Mouse (Mus musculus) heart, embryonic 16.5 days (tissue): ENCODE data around the gene Zmynd8. TPM values are rescaled to one million over a fixed set of nuclear protein-coding genes. Genes with fewer than 3 reads are reported as not detected.

Source experiments
- ATAC-seq: fragments of 200-750 bp; cut with Nextera tagmentation; replicated peaks from 2 replicates; pipeline ENCODE4 v1.8.0; 2017; ENCODE audit warnings: moderate number of reproducible peaks; ENCODE audit not compliant: insufficient read depth, low FRiP score; ENCODE audit errors: extremely low read depth
- H3K27ac ChIP-seq: fragments of 300-500 bp; sonication (generic); 2 replicates; pipeline ENCODE4 v1.5.1; 2014; ENCODE audit warnings: mild to moderate bottlenecking, low read length, control low read depth, moderate library complexity
- H3K27me3 ChIP-seq: fragments of 300-500 bp; sonication (generic); 2 replicates; pipeline ENCODE4 v1.6.1; 2014; ENCODE audit warnings: low read length, mixed read lengths; ENCODE audit not compliant: control insufficient read depth, insufficient read depth
- H3K36me3 ChIP-seq: fragments of 300-500 bp; sonication (generic); 2 replicates; pipeline ENCODE4 v1.6.1; 2014; ENCODE audit not compliant: control insufficient read depth, insufficient read depth
- H3K4me1 ChIP-seq: fragments of 300-500 bp; sonication (generic); 2 replicates; pipeline ENCODE4 v1.6.1; 2014; ENCODE audit warnings: low read length, mixed read lengths; ENCODE audit not compliant: control insufficient read depth, insufficient read depth
- H3K4me2 ChIP-seq: fragments of 300-500 bp; sonication (generic); 2 replicates; pipeline ENCODE4 v1.6.1; 2014; ENCODE audit warnings: low read depth, mild to moderate bottlenecking, control low read depth, low read length
- H3K4me3 ChIP-seq: fragments of 300-500 bp; sonication (generic); 2 replicates; pipeline ENCODE4 v1.5.1; 2014; ENCODE audit warnings: mild to moderate bottlenecking, control low read depth, low read length
- H3K9ac ChIP-seq: fragments of 300-500 bp; sonication (generic); 2 replicates; pipeline ENCODE4 v1.6.1; 2014; ENCODE audit warnings: low read length, control low read depth
- H3K9me3 ChIP-seq: fragments of 300-500 bp; sonication (generic); replicated peaks from 2 replicates; pipeline ENCODE4 v1.6.1; 2016; ENCODE audit warnings: low read length; ENCODE audit not compliant: control insufficient read depth
- WGBS: fragments of 180-500 bp; shearing (Covaris S2); extraction: QIAGEN DNeasy Blood & Tissue Kit; methylation state at CpG from one replicate; pipeline ENCODE4 v1.1.7; 2014; 5-methylcytosine and 5-hydroxymethylcytosine counted together
- microRNA-seq: library from miRNA; unstranded; fragments of <30 nt; microRNA quantifications from one replicate; pipeline ENCODE4, GENCODE M21; 2017
- polyA plus RNA-seq: library from polyadenylated mRNA; unstranded; fragments of >200 nt; fragmentation: Nextera tagmentation; extraction: Ambion mirVana; gene quantifications from 2 replicates; pipeline ENCODE4 v1.2.1, GENCODE M21; 2015

The Zmynd8 gene
- polyA plus RNA-seq, 1 experiment from 2014 or later = 36.0 TPM

DNA sequence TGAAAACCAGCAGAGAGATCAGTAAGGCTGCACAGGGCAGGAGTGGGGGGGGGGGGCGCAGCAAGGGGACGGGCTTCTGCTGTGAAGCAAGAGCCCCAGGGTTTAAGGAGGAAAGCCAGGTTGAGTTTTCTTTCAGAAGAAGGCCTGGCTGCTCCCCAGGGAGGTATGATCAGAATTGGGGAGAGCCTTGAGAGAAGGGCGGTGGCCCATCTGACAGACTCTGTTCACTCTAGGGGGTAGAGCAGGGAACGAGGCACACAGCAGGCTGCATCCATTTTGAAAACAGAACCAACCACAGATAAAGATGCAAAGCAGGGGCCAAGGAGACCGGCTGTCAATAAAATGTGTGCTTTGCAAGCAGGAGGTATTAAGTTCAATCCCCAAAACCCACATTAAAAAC is 158.4 kb downstream of the Zmynd8 start:
- no peak for ATAC-seq
- H3K4me1 ChIP-seq = no peaks in the 10 kb centered on the region
- H3K36me3 ChIP-seq = no peaks in the 10 kb centered on the region
- H3K9ac ChIP-seq = no peak overlapping the region
- H3K27ac ChIP-seq = no peak overlapping the region
- H3K4me2 ChIP-seq = no peak overlapping the region
- H3K27me3 ChIP-seq = peaks cover 6% of the 10 kb centered on the region; the same call in 1 of the 2 replicates
- WGBS = 68% methylated on average over 4 of the region's 5 CpGs
- H3K9me3 ChIP-seq = no peaks in the 10 kb centered on the region
- H3K4me3 ChIP-seq = no peak overlapping the region

DNA sequence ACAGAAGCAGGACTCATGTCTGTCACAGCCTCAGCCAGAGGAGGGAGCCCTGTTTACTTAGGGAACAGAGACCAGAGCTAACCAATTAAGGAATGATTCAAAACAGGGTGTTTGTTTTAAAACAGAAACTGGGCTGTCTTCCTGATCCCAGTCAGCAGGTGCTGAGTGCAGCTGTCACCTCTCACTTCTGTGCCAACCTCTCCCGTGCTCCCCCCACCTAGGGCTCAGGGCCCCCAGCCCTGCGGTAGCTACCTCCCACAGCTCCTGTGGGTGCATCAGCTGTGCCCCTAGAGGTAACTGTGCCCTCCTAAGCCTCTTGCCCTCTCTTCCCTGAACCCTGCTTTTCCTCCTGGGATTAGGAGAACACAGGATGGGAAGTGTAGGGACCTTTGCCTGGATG is 162.5 kb downstream of the Zmynd8 start:
- WGBS = 25% methylated on average over 2 of the region's 2 CpGs
- H3K9me3 ChIP-seq = 0 out of 2 replicates have a peak, but pooled peaks cover 2% of the 10 kb centered on the region
- ATAC-seq = no peak
- H3K36me3 ChIP-seq = no peaks in the 10 kb centered on the region
- no peak overlapping the region for H3K9ac ChIP-seq
- no peak overlapping the region for H3K4me3 ChIP-seq
- H3K27ac ChIP-seq = no peak overlapping the region
- no peak overlapping the region for H3K4me2 ChIP-seq
- H3K4me1 ChIP-seq = no peaks in the 10 kb centered on the region; the same call in 1 of the 2 replicates
- no peaks in the 10 kb centered on the region for H3K27me3 ChIP-seq

Small RNA genes within 50 kb of the gene (microRNA-seq; reads per million reads assigned to microRNA genes)
- not detected for gene Gm22692

Other genes starting within 250 kb of the Zmynd8 start
- gene Ncoa3, start 93.6 kb upstream of the Zmynd8 start, polyA plus RNA-seq = 9.5 and 9.9 TPM in 2 replicates